Mouse (Mus musculus) liver, embryonic 14.5 days (tissue): ENCODE data around the gene Tmtc2. TPM values are rescaled to one million over a fixed set of nuclear protein-coding genes. Genes with fewer than 3 reads are reported as not detected.
A peak's percentile ranks its signal among the peaks of the same experiment; 100 is the strongest.

ENCODE experiments used
- ATAC-seq: fragments of 200-750 bp; cut with Nextera tagmentation; 2 replicates; pipeline ENCODE4 v1.8.0; 2017; ENCODE audit warnings: moderate number of reproducible peaks, mild to moderate bottlenecking, moderate library complexity; ENCODE audit not compliant: insufficient read depth
- DNase-seq, 3 experiments: peaks; one replicate each; pipeline ENCODE4 v3.0.0-alpha.2; 2012 to 2013; ENCODE audit warnings: low read depth in 3 of 3, low spot score in 3 of 3
- H3K27ac ChIP-seq: fragments of 300-500 bp; sonication (generic); 2 replicates; pipeline ENCODE4 v1.5.1; 2014; ENCODE audit warnings: moderate library complexity, mild to moderate bottlenecking, control low read depth, inconsistent platforms
- H3K27me3 ChIP-seq: fragments of 300-500 bp; sonication (generic); 2 replicates; pipeline ENCODE4 v1.6.1; 2014; ENCODE audit warnings: mild to moderate bottlenecking, low read length, moderate library complexity; ENCODE audit not compliant: control insufficient read depth, insufficient read depth
- H3K36me3 ChIP-seq: fragments of 300-500 bp; sonication (generic); replicated peaks from 2 replicates; pipeline ENCODE4 v1.6.1; 2014; ENCODE audit warnings: low read depth; ENCODE audit not compliant: control insufficient read depth, insufficient read depth
- H3K4me1 ChIP-seq, 2 experiments: fragments of 200-500 bp in 1 of 2; fragments of 300-500 bp in 1 of 2; sonication (generic) in 1 of 2; replicated peaks; 2 replicates each; pipeline ENCODE4 v1.6.1; 2012 to 2014; ENCODE audit warnings: antibody characterized with exemption in 1 of 2, inconsistent platforms in 1 of 2, low read length in 1 of 2; ENCODE audit not compliant: control insufficient read depth in 2 of 2, insufficient read depth in 2 of 2
- H3K4me2 ChIP-seq: fragments of 300-500 bp; sonication (generic); 2 replicates; pipeline ENCODE4 v1.6.1; 2014; ENCODE audit warnings: low read depth, mild to moderate bottlenecking, control low read depth, moderate library complexity
- H3K4me3 ChIP-seq, 2 experiments: fragments of 200-500 bp in 1 of 2; fragments of 300-500 bp in 1 of 2; sonication (generic) in 1 of 2; 2 replicates each; pipeline ENCODE4 v1.5.1; 2012 to 2014; ENCODE audit warnings: low read depth in 2 of 2, low read length in 2 of 2, mild to moderate bottlenecking in 2 of 2, control low read depth in 1 of 2, inconsistent platforms in 1 of 2, moderate library complexity in 1 of 2; ENCODE audit not compliant: insufficient read depth in 1 of 2
- H3K9ac ChIP-seq: fragments of 300-500 bp; sonication (generic); replicated peaks from 2 replicates; pipeline ENCODE4 v1.6.1; 2014; ENCODE audit warnings: mild to moderate bottlenecking, control low read depth, moderate library complexity
- H3K9me3 ChIP-seq: fragments of 300-500 bp; sonication (generic); 2 replicates; pipeline ENCODE4 v1.6.1; 2016; ENCODE audit warnings: low read length, mixed read lengths; ENCODE audit not compliant: control insufficient read depth
- CTCF ChIP-seq: IDR thresholded peaks from 2 replicates; pipeline ENCODE4 v1.5.1; 2016; ENCODE audit warnings: antibody characterized with exemption, low read depth, control low read depth
- EP300 ChIP-seq: IDR thresholded peaks from 2 replicates; pipeline ENCODE4 v1.6.1; 2016; ENCODE audit warnings: antibody characterized with exemption, low read depth
- whole genome bisulfite sequencing: fragments of 180-500 bp; shearing (Covaris S2); extraction: QIAGEN DNeasy Blood & Tissue Kit; methylation state at CpG from one replicate; pipeline ENCODE4 v1.1.7; 2014; ENCODE audit not compliant: insufficient replicate concordance; 5-methylcytosine and 5-hydroxymethylcytosine counted together
- polyA plus RNA-seq, 2 experiments: library from polyadenylated mRNA; depleted of rRNA in 1 of 2; stranded (reverse) in 1 of 2; unstranded in 1 of 2; fragments of >200 nt; fragmentation: Nextera tagmentation in 1 of 2; extraction: Ambion mirVana in 1 of 2; gene quantifications; 2 replicates each; pipeline versions ENCODE4 v1.2.1 to v1.2.3; 2012 to 2014

Tmtc2 gene
- polyA plus RNA-seq, 2 experiments, result 0.33 to 0.44 TPM

DNA sequence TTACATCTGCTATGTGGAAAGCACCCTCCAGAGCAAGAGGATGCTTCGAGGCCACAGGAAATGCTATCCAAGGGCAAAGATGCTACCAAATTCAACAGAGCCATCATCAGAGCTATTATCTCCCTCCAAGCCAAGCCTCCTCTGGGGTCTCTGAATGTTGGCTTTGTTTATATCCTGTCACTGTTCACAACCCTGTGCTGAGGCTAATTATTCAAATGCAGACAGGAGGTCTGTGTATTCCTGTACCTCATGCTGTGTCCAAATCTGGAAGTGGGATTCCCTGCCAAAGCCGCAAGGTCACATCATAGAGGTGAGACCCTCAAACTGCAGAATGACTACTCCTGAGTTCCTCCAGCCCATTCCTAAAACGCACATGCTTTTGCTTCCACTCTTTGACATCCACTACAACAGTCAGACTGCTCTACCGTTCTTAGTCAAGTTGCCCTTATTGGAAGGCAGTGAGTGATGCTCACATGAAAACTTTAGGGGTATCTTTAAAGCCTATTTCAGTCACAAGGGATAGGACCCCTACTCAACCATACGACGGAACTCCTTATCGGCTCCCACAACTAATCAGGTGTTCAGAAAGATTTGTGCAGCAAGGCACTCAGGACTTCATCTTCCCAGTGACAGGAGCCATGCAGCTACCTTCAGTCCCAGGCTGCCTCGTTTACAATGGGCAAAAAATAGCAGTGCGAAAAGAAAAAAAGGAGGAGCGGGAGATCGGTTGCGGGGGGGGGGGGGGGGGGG, 64.9 kb downstream of the Tmtc2 start:
- Histone ChIP-seq H3K36me3 (no peaks in the 10 kb centered on the region), H3K27ac (no peak overlapping the region), H3K9ac (no peak overlapping the region), H3K9me3 (no peaks in the 10 kb centered on the region), H3K4me3 (no peak overlapping the region), H3K27me3 (no peaks in the 10 kb centered on the region), H3K4me1 (peaks cover 14 to 23% of the 10 kb centered on the region in 2 experiments), H3K4me2 (no peak overlapping the region)
- ATAC-seq, result no peak
- no peak for DNase-seq
- WGBS, result 67% methylated on average over 9 of the region's 12 CpGs
- no peak for TF ChIP-seq CTCF

DNA sequence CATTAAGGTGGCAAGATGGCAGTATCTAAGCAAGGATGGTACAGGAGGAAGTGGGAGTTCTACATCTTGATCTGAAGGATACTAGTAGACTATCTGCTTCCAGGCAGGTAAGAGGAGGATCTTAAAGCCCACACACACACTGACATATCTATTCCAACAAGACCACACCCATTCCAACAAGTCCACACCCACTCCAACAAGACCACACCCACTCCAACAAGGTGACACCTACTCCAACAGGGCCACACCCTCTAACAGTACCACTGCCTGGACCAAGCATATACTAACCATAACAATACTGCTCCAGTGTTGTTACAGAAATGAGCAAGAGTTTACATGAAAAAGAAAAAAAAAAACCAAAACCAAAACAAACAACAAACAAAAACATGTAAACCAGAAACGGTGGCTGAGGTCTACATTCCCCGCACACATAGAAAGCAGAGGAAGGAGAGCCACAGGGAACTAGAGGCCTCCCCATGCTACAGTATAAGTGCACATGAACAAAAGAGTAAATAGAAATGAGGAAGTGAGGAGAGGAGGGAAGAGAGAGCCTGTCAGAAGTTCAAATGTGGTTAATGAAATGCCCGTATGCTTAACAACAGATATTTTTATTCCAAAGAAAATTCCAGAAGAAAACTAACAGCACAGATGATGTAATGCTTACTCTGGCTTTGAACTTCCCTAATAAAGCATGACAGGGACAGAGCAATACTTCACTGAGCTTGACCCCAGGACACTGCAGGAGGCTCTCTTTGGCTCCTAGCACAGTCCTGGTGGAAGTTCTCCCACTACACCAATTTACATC, 66.1 kb downstream of the Tmtc2 start:
- Histone ChIP-seq H3K4me2 (no peak overlapping the region), H3K4me3 (no peak overlapping the region), H3K27me3 (no peaks in the 10 kb centered on the region), H3K4me1 (peaks cover 14 to 25% of the 10 kb centered on the region in 2 experiments), H3K27ac (no peak overlapping the region), H3K9ac (no peak overlapping the region), H3K9me3 (no peaks in the 10 kb centered on the region), H3K36me3 (no peaks in the 10 kb centered on the region)
- peak; percentile 91 for ATAC-seq
- no peak for TF ChIP-seq CTCF
- no peak for TF ChIP-seq EP300
- DNase-seq, result peak; percentile 14 to 44 (median 26)
- WGBS, result 24% methylated on average over 3 of the region's 3 CpGs

DNA sequence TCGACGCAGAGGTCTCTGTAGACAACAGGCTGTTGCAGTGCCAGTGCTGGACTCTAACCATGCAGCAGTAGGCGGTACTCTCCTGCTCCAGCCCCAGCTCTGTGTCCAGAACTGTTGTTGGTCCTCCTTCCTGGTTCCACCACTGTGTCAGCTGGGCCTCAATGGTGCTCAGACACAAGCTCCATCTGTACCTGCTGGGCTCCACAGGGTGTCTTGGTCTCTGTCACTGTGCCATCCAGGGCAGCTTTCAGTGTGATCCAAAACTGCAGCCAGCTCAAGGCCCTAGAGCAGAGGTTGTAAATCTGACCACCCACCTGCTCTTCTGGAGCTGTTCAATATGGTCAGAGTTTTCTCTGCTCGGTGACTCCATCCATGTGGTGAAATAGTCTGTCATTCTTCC, 68.2 kb downstream of the Tmtc2 start:
- TF ChIP-seq EP300 (no peak), CTCF (no peak)

DNA sequence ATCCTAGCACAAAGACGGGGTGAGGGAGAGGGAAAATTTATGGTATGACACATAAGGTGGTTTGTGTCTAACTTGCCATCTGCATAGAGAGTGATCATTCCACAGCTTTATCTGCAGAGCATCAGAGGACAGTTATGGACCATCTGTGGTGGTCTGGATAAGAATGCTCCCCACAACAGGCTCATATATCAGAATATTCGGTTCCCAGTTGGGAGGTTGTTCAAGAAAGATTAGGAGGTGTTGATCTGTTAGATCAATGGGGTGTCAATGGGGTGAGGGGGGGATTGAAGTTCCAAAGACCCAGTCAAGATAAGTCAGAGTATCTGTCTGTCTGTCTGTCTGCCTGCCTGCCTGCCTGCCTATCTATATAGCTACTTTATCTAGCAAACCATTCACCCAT, 69.8 kb downstream of the Tmtc2 start:
- H3K27me3 ChIP-seq, result no peaks in the 10 kb centered on the region
- TF ChIP-seq CTCF, result no peak
- peak; percentile 71 for TF ChIP-seq EP300
- peak in 1 of 3 experiments; percentile 16 for DNase-seq
- H3K9ac ChIP-seq, result no peak overlapping the region
- ATAC-seq, result peak; percentile 31
- H3K4me1 ChIP-seq, result peaks cover 30 to 44% of the 10 kb centered on the region in 2 experiments
- no peak overlapping the region for H3K4me2 ChIP-seq
- no peak overlapping the region for H3K4me3 ChIP-seq
- WGBS, result 32% methylated on average over 2 of the region's 2 CpGs
- H3K36me3 ChIP-seq, result no peaks in the 10 kb centered on the region
- no peak overlapping the region for H3K27ac ChIP-seq
- H3K9me3 ChIP-seq, result no peaks in the 10 kb centered on the region

More for the DNA sequence above, 68.2 kb downstream of the Tmtc2 start:
- no peak overlapping the region for H3K4me3 ChIP-seq
- ATAC-seq (no peak), DNase-seq (no peak)
- H3K9me3 ChIP-seq, result no peaks in the 10 kb centered on the region
- H3K4me1 ChIP-seq, result peaks cover 15 to 31% of the 10 kb centered on the region in 2 experiments
- H3K27me3 ChIP-seq, result no peaks in the 10 kb centered on the region
- H3K9ac ChIP-seq, result no peak overlapping the region
- H3K27ac ChIP-seq, result no peak overlapping the region
- 65% methylated on average over 4 of the region's 4 CpGs for WGBS
- H3K4me2 ChIP-seq, result no peak overlapping the region
- H3K36me3 ChIP-seq, result no peaks in the 10 kb centered on the region

DNA sequence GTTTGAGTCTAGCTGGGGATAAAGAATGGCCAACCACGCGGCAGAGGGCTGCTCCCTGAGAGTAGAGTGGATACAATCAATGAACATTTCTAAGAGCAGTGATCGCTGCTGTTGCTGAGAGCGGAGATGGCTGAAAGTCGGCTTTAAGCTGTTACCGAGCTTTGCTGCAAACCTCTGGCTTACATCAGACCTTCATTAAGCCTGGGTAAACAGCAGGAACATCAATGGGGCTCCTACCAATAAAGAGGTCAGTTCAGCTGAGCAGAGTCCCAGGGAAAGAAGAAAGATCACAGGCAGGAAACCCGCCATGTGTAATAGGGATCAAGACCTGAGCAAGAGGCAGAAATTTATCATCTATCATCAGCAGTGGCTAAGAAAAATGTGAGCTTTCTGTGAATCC, 72.5 kb downstream of the Tmtc2 start:
- Histone ChIP-seq H3K9me3 (no peaks in the 10 kb centered on the region), H3K27ac (no peak overlapping the region), H3K9ac (no peak overlapping the region), H3K4me3 (no peak overlapping the region), H3K36me3 (no peaks in the 10 kb centered on the region), H3K27me3 (no peaks in the 10 kb centered on the region), H3K4me2 (no peak overlapping the region), H3K4me1 (peaks cover 22 to 29% of the 10 kb centered on the region in 2 experiments)
- TF ChIP-seq EP300 (no peak), CTCF (no peak)
- WGBS, result 79% methylated on average over 7 of the region's 7 CpGs
- no peak for ATAC-seq
- DNase-seq, result no peak
